Mouse (Mus musculus): ENCODE measurements around the gene Eif4g3. TPM values are rescaled to one million over a fixed set of nuclear protein-coding genes. Genes with fewer than 3 reads are reported as not detected.
A peak's percentile ranks its signal among the peaks of the same experiment; 100 is the strongest.

Eif4g3 gene
- total and polyA plus RNA-seq, 3 experiments: 22.8 to 63.7 TPM; not detected in 1

GRCm38 (mm10) chr4:137954184-137954583 is 38.6 kb upstream of the Eif4g3 start:
- Histone ChIP-seq H3K79me2 (ENCODE audit: control insufficient read depth, insufficient read depth, low read length, poor library complexity) (no peaks in the 10 kb centered on the region), H3K27me3 (ENCODE audit: control insufficient read depth in 1 of 2, insufficient read depth in 2 of 2, low read length in 2 of 2) (no peaks in the 10 kb centered on the region), H3K9me3 (replicated peaks; ENCODE audit: insufficient read depth, low read length) (no peaks in the 10 kb centered on the region), H3K36me3 (ENCODE audit: control insufficient read depth in 1 of 2, insufficient read depth in 2 of 2, low read length in 2 of 2) (peaks cover 0 to 1% of the 10 kb centered on the region in 2 experiments; a peak in 3 of 4 replicates), H3K27ac (ENCODE audit: control insufficient read depth, low read depth, low read length) (no peak overlapping the region), H3K4me3 (ENCODE audit: control insufficient read depth in 1 of 2, insufficient read depth in 1 of 2, low read depth in 2 of 2, low read length in 2 of 2) (no peak overlapping the region), H3K4me1 (ENCODE audit: control insufficient read depth in 1 of 2, insufficient read depth in 2 of 2, low read length in 2 of 2) (peaks cover 0 to 10% of the 10 kb centered on the region in 2 experiments; a peak in 3 of 4 replicates), H3K9ac (ENCODE audit: control insufficient read depth, low read depth, low read length, poor library complexity, severe bottlenecking) (no peak overlapping the region)
- TF ChIP-seq MEF2A (IDR thresholded peaks at IDR 0.05; ENCODE audit: extremely low read depth, insufficient replicate concordance, low read depth, low read length, poor library complexity, severe bottlenecking): no peak
- TF ChIP-seq ZNF384 (IDR thresholded peaks at IDR 0.05; ENCODE audit: low read depth, low read length): no peak
- no peak for TF ChIP-seq HCFC1 (IDR thresholded peaks at IDR 0.05; ENCODE audit: low read depth, low read length)
- no peak for TF ChIP-seq USF2 (IDR thresholded peaks at IDR 0.05; ENCODE audit: borderline replicate concordance in 1 of 2, insufficient read depth in 1 of 2, low read depth in 1 of 2, low read length in 2 of 2)
- DNase-seq (ENCODE audit: low read depth, low spot score): no peak

DNA sequence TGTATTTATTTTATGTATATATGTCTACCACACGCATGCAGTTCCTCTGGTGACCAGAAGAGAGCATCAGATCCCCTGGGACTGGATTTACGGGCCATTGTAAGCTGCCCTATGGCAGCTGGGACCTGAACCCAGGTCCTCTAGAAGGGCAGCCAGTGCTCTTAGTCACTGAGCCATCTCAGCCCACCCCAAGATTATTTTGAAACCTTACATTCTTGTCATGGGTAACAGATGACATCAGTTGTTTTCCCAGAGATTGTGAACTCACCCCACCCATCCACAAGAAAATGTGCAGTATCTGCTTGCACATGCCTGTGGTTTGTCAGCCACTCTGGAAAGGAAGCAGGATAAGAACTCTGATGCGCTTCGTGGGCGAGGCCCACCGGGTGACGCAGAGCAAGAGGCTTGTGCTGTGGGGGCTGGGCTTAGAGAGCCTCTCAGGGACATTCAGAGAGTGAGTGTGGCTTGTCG is 37.9 kb upstream of the Eif4g3 start:
- Histone ChIP-seq H3K27me3 (ENCODE audit: control insufficient read depth in 1 of 2, insufficient read depth in 2 of 2, low read length in 2 of 2) (no peaks in the 10 kb centered on the region), H3K9me3 (replicated peaks; ENCODE audit: insufficient read depth, low read length) (no peaks in the 10 kb centered on the region), H3K9ac (ENCODE audit: control insufficient read depth, low read depth, low read length, poor library complexity, severe bottlenecking) (no peak overlapping the region), H3K4me1 (ENCODE audit: control insufficient read depth in 1 of 2, insufficient read depth in 2 of 2, low read length in 2 of 2) (peaks cover 0 to 10% of the 10 kb centered on the region in 2 experiments; a peak in 3 of 4 replicates), H3K4me3 (ENCODE audit: control insufficient read depth in 1 of 2, insufficient read depth in 1 of 2, low read depth in 2 of 2, low read length in 2 of 2) (no peak overlapping the region), H3K27ac (ENCODE audit: control insufficient read depth, low read depth, low read length) (no peak overlapping the region; the same call in none of the 2 replicates), H3K36me3 (ENCODE audit: control insufficient read depth in 1 of 2, insufficient read depth in 2 of 2, low read length in 2 of 2) (peaks cover 0 to 1% of the 10 kb centered on the region in 2 experiments; a peak in 3 of 4 replicates), H3K79me2 (ENCODE audit: control insufficient read depth, insufficient read depth, low read length, poor library complexity) (no peaks in the 10 kb centered on the region)
- peak; percentile 86 for DNase-seq (ENCODE audit: low read depth, low spot score)
- TF ChIP-seq E2F4 (IDR thresholded peaks at IDR 0.05; ENCODE audit: borderline replicate concordance, low read depth, low read length) (no peak), CHD2 (IDR thresholded peaks at IDR 0.05; ENCODE audit: low read length) (no peak), MXI1 (IDR thresholded peaks at IDR 0.05; ENCODE audit: low read depth, low read length) (0 out of 2 replicates have a peak, but pooled peaks have one; percentile 5), POLR2AphosphoS2 (IDR thresholded peaks at IDR 0.05; ENCODE audit: low read length) (no peak), USF1 (IDR thresholded peaks at IDR 0.05; ENCODE audit: low read depth, low read length) (no peak), POLR2A (IDR thresholded peaks at IDR 0.05; ENCODE audit: control insufficient read depth in 1 of 2, insufficient read depth in 1 of 2, low read depth in 1 of 2, low read length in 2 of 2, poor library complexity in 1 of 2) (no peak), ZMIZ1 (IDR thresholded peaks at IDR 0.05; ENCODE audit: low read depth, low read length) (no peak), EP300 (IDR thresholded peaks at IDR 0.05; ENCODE audit: low read depth in 1 of 2, low read length in 2 of 2) (peak; percentile 45 to 83; a peak in 3 of 4 replicates), JUND (IDR thresholded peaks at IDR 0.05; ENCODE audit: low read depth, low read length) (no peak), KAT2A (conservative IDR thresholded peaks at IDR 0.05; ENCODE audit: low read depth, low read length) (no peak), UBTF (IDR thresholded peaks at IDR 0.05; ENCODE audit: borderline replicate concordance, insufficient read depth, low read depth, low read length) (no peak), CHD1 (IDR thresholded peaks at IDR 0.05; ENCODE audit: low read depth, low read length) (no peak), CTCF (IDR thresholded peaks at IDR 0.05 in 2 of 3, conservative IDR thresholded peaks at IDR 0.05 in 1 of 3; ENCODE audit: control insufficient read depth in 1 of 3, insufficient read depth in 1 of 3, low read depth in 2 of 3, low read length in 3 of 3, poor library complexity in 1 of 3, severe bottlenecking in 1 of 3) (peak; percentile 57 to 90 (median 60)), TCF12 (IDR thresholded peaks at IDR 0.05; ENCODE audit: low read depth, low read length) (peak; percentile 67), MAFK (IDR thresholded peaks at IDR 0.05; ENCODE audit: borderline replicate concordance, low read depth, low read length) (no peak), MAX (IDR thresholded peaks at IDR 0.05; ENCODE audit: low read length) (no peak), ZKSCAN1 (IDR thresholded peaks at IDR 0.05; ENCODE audit: low read depth, low read length) (no peak), SIN3A (IDR thresholded peaks at IDR 0.05; ENCODE audit: low read length) (peak; percentile 43; the same call in 1 of the 2 replicates), SMC3 (IDR thresholded peaks at IDR 0.05; ENCODE audit: low read depth, low read length) (peak; percentile 35; the same call in 1 of the 2 replicates), HCFC1 (IDR thresholded peaks at IDR 0.05; ENCODE audit: low read depth, low read length) (no peak), ZNF384 (IDR thresholded peaks at IDR 0.05; ENCODE audit: low read depth, low read length) (no peak), NELFE (IDR thresholded peaks at IDR 0.05; ENCODE audit: low read depth, low read length) (no peak), TAL1 (IDR thresholded peaks at IDR 0.05; ENCODE audit: low read length) (peak; percentile 80), USF2 (IDR thresholded peaks at IDR 0.05; ENCODE audit: borderline replicate concordance in 1 of 2, insufficient read depth in 1 of 2, low read depth in 1 of 2, low read length in 2 of 2) (no peak), BHLHE40 (IDR thresholded peaks at IDR 0.05; ENCODE audit: borderline replicate concordance, low read depth, low read length) (peak; percentile 92), MAZ (IDR thresholded peaks at IDR 0.05; ENCODE audit: low read depth, low read length) (no peak), MYB (IDR thresholded peaks at IDR 0.05; ENCODE audit: low read depth, low read length) (no peak), GATA1 (IDR thresholded peaks at IDR 0.05; ENCODE audit: low read depth, low read length) (peak; percentile 50), GABPA (IDR thresholded peaks at IDR 0.05; ENCODE audit: low read depth, low read length) (no peak), POLR2AphosphoS5 (IDR thresholded peaks at IDR 0.05; ENCODE audit: borderline replicate concordance, low read depth, low read length) (no peak)
